Mouse (Mus musculus) adrenal gland, postnatal 36 days (tissue): ENCODE measurements around the gene Cdhr3. TPM values are rescaled to one million over a fixed set of nuclear protein-coding genes. Genes with fewer than 3 reads are reported as not detected.

Experiments used
- DNase-seq, 2 experiments: peaks; one replicate each; pipeline ENCODE4 v3.0.0; 2021; ENCODE audit warnings: mixed read lengths in 1 of 2
- long read RNA-seq, 2 experiments: library from polyadenylated mRNA; stranded (forward); transcript quantifications; one replicate each; pipeline ENCODE4 v2.0.0; 2021; ENCODE audit warnings: borderline sequencing depth in 2 of 2
- total RNA-seq, 2 experiments: library from RNA; stranded (reverse); gene quantifications; 2 replicates each; pipeline ENCODE4 v1.2.3; 2021

Cdhr3 gene
- total RNA-seq, result under 1 TPM in 1 of 2 experiments, not detected in 1; 0.10 TPM
- long read RNA-seq, experiment 1, result 0 reads
- long read RNA-seq, experiment 2, partial matches to known transcripts, result 1 of 1 reads
- long read RNA-seq, experiment 2, other reads (novel, unspliced or antisense), result 0 of 1 reads

DNA sequence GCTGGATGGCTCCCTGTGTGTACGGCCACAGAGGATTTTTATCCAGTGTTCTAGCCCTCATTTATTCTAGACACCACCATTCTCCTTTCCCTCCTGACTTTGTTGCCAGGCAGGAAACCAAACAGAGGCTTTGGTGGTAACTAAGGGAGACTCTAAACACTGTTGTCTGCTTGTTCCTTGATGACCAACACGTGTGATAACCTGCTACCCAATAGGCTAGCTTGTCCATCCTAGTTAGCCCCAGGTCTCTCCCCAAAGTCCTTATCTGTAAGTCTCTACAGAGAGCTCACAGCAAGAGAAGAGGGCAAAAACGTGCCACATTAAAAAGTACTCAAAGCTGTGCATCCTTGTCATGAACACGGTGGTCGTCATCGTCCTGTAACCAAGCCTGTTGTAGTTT lies at the start of gene Cdhr3:
Gene Cdhr3, minus strand, starts transcription at position 101 of the 400 bp plus-strand sequence.
- DNase-seq, result no peak

DNA sequence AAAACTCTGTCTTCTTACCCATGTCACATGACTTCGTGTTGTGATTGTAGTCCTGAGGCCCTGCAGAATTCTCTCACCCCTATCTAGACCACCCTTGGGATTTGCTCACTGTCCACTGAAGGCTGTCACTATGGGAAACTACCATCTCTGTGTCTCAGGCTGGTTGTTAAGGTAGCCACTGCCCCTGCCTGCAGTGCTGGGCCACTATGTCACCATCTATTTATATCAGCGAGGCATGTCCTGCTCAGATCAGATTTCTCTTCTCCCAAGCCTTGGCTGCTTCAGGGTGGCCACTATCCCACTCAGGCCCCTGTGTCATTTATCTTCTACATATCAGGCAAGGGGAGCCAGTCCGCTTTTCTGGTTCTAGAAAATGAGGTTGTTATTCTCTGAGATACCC lies 46.4 kb upstream of the Cdhr3 start:
- no peak for DNase-seq

DNA sequence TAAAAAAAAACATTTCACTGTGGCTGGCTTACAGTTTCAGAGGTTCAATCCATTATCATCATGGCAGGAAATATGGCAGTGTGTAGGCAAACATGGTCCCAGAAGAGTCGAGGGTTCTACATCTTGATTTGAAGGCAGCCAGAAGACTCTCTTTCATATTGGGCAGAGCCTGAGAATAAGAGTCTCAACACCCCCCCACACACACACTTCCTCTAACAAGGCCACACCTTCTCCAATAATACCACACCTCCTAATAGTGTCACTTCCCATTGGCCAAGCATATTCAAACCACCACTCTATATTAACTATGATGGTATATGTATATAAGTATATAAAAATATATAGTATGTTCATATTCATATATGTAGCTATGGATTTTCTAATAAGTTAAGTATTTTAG lies 45.2 kb upstream of the Cdhr3 start:
- DNase-seq, result no peak

DNA sequence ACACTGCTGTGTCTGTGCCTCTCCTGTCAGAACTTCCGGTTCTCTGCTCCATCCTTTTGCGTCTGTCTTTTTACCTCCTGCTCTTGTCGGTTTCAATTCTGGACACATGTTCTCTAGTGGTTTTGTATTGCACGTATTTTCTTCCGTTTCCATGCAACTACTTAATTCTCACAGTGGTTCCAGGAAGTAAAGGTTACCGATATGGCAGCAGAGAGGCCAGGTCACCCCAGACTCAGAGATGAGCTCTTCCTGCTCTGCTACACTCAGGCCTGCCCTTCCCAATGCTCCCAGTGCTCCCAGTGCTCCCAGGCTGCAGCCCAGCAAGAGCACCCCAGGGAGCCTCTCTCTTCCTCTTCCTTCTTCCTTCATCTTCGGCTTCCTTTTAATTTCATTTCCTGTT lies 39.1 kb upstream of the Cdhr3 start:
- DNase-seq, result no peak

DNA sequence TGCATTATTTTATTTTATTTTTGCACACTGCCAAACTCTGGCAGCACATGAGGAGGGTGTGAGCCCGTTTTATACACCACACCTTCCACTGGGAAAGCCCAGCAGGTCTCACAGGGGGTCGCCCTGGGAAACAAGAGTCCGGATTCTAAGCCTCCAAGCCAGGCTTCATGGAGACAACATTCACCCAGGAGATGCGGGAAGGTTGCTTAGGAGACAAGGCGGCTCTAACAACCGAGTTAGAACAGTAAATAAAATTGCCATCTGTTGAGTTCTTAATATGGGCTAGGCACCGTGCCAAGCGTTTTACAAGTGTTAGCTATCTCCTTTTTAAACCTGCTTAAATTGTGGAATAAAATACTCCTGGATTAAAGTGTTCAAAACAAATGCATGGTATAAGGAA lies 37.7 kb upstream of the Cdhr3 start:
- DNase-seq, result no peak

DNA sequence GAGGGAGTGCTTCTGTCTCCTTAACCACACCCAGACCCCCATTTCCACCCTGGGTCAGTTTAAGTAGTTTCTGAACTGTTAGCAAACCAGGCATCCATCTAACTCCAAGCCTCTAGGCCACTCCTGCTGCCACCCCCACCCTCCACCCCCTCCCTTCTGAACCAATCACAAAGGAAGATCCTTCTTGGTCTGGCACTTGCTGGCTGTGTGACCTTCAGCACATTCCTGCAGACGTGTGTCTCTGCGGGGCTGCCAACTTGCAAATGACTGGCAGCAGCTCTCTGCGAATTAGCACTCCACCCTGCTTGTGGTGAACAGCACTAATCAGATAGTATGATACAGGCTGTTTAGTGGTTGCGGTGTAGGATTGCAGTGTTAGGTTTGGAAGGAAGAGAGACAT lies 36.7 kb upstream of the Cdhr3 start:
- peak; percentile 40 to 46 for DNase-seq

DNA sequence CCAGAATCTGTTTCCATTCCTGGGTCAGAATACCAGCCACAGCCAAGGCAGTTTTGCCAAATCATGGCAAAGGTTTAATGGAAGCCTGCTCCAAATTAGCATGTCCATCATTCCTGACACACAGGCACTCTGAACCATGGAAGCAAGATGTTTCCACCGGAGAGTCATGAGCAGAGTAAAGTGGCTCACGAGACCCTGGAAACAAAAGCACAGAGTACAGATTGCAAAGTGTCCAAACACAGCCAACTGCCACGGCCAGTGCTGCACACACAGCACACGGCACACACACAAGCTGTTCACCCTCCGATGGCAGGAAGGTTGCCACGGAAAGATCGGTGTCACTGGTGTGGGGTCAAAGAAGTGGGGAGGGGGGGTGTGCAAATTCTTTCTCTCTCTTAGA lies 36.0 kb upstream of the Cdhr3 start:
- no peak for DNase-seq

DNA sequence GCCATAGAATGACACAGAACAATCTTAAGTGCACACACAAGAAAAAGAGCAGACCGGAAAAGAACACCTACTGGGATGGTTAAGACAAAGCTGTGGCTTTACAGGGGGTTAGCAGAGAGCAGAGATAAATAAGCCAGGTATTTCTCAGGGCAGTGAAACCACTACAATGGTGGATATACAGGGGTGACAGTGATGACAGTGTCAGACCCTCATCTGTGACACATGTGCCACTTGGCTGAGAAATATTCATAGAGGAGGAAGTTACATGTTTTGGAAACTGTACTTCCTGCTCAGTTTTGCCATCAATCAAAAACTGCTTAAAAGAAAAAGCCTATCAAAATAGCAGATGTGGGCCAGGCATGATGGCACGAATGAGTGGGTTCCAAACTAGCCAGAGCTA lies 35.4 kb upstream of the Cdhr3 start:
- DNase-seq, result no peak

DNA sequence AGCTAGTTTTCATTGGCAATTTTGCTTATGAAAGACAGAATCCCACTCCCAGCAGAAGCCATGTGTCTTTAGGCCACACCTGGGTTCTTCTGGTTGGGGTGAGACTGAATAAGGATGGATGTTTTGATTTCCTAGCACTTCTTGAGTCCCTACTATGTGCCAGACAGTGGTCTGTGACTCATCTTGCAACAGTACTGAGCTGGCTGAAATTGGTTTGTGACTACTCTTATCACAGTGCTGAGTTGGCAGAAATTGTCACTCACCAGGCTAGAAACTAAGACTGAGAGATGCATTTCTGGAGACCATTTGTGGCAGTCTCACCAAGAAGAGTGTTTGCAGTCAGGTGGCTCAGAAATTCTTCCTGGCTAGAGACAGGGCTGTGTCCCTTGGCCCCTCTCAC lies 33.6 kb upstream of the Cdhr3 start:
- no peak for DNase-seq

DNA sequence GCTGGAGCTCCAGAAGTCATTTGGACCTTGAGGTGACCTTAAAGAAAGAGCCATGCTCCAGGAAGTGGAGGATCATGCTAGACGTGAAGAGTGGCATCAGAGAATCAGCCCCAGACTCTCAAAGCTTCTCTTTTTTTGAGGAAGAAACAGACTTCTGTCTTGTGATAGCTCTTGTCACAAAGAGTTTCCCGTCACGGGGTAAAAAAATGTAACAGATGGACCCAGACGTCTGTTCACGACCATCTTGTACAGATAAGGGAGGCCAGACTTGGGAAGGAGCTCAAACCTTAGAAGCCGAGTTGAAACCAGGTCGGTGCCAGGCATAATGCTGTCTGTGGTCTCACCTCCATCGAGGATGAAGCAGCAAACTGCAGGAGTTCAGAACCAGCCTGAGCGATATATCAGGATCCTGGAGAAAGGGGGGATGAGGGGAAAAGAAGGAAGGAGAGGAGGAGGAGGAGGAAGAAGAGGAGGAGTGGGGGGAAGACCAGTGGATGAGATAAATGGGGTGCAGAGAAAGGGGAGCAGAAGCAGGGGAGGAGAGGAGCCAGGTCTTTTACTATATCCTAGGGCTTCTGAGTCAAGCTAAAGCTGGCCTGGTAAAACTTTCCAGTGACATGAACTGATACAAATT lies 33.0 kb upstream of the Cdhr3 start:
- no peak for DNase-seq

DNA sequence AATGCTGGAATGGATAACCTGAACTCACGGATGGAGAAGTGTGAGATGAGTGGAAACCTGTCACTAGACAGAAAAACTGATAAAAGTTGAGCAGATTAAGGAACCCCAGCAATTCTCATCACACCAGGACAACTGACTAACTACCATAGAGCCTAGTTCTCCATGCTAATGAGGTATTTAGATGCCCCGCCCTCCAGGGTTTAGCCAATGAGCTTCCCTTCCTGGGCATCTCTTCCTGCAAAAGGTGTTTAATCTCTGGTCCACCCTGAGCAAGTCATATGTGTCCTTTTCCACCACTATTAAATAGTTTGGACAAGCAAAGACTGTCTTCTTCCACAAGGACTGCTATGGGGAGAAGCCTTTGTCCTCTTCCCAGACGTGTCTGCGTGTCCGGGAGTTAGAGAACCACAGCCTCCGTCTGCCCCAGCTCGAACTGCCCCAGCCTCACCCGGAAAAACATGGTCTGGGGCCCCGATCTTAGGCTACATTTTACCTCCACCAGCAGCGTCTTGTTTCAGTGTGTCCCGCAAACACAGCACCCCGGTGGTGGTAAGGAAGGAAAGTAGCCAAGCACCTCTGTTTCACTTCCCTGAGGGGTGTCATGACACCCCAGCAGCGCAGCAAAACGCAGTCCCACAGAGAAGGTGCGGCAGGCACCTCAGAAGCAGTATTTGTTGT lies 26.1 kb upstream of the Cdhr3 start:
- no peak for DNase-seq

DNA sequence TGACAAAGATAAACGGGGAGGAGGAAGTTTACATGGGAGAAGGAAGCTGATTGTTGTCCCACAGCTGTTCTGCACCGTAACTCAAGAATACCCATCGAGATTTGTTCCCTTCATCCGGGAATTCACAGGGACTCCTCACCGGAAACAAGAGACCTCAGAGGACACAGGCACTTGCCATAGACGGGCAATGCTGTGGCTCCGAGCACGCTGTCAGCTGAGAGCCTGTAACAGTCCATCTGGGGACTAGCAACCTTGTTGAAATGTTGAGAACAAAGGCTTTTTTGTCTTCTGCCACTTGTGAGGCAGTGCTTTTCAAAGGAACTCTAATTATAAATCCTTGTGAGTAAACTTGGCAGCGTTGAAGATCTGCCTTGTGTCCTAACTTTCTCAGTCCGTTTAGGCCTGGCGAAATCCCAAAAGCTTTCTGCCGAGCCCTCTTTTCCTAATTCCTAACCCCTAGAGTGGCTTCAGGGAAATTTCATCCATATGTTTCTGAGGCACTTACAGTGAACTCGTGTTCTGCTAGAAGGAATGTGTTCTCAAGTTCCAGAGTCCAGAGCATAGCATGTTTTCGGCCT lies 18.3 kb upstream of the Cdhr3 start:
- DNase-seq, result peak; percentile 17 to 18

DNA sequence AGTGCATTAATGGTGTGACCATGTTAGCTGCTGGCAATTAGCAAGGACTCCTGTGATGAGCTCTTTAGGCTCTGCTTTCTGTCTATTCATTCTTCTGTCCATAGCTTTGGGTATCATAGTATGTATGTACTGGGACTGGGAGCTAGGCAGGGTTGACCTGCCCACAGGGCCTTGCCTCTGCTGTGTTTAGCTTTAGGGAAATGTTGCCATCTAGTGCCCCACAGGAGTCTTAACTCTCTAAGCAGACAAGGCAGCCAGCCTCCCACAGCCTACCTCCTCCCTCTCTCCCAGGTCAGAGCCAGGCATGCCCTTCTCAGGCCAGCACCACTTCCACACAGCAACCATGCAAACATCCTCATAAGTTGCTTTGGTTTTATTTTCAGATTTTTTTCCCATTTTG lies 16.9 kb upstream of the Cdhr3 start:
- DNase-seq, result peak; percentile 38 to 62

DNA sequence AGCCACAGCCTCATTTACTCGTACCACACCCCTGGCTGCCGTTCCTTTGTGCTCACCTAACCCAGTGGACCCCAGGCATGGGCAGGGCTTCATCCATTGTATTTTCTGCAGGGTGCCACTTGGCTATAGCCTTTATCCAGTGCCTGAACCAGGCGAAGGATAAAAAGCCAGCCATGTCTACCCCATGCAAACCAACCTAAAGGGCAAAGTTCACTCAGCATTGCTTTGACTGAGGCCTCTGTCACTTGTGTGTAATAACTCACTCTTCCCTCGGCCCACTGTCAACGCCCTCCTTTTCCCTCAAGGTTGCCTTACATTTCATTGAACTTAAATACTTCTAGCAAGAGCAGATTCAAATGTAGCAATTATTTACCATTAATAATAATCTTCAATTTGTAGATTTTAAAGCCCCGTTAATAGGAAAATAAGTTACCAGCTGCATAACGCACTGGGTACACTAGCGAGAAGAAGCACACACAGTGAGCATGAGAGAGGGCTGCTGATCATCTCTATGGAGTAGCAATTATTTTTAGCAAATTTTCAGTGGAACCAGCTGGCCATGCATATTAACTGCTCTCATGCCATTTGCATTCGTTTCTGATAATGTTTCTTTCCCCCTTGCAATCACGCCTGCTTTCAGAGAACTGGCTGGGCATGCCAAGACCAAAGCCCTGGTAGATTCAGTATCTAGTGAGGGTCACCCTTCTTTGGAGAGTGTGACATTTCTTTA lies 13.9 kb upstream of the Cdhr3 start:
- DNase-seq, result no peak

DNA sequence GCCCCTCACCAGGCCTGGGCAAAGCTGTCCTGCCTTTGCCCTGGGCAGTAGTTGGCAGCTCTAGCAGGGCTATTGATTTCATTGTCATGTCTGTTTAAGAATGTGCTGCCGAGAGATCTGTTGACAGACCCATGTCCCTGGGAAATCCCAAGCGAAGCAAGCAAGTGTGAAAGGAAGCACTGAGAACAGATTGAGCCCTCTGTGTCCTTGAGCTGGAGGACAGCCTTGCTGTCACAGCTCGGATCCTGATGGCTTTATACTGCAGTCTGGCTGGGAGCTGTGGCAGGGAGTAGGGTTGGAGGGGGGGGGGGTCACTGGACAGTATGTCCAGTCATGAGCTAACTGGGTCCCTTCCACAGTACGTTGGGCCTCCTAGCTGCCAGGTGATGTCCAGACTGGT lies 13.0 kb upstream of the Cdhr3 start:
- DNase-seq, result peak; percentile 28 to 64

DNA sequence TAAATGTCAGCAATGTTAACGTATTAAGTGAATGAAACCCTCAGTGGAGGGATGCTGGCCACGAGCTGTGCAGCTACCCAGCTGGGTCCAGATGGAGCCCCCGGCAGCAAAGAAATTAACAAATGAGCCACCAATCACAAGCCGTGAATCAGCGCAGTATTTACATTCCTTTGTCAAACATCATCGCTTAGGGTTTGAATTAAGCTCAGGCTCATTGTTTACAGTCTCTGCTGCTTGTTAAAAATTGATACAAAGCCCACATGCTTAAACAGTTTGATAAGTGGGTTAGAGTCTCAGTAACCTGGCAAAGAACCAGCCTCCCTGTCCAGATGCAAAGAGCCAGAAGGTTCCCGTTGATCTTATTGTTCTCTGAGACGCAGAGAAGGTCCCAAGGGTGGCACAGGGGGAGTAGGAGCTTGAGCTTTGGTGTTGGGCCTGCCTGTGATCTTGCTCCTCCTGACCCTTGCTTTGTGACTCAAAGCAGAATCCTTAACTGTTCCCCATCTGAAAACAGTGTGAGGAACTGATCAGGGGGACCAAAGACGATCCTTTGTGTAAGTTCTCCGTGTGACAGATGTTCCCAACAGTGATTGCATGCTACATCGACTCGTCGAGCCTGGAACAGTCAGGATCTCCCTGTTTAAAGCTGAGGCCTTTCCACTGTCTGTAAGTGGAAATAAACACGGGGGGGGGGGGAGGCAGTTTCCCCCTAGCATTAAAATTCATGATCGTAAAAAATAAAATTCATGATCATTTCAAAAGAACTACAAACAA lies 9.9 kb upstream of the Cdhr3 start:
- DNase-seq, result no peak

DNA sequence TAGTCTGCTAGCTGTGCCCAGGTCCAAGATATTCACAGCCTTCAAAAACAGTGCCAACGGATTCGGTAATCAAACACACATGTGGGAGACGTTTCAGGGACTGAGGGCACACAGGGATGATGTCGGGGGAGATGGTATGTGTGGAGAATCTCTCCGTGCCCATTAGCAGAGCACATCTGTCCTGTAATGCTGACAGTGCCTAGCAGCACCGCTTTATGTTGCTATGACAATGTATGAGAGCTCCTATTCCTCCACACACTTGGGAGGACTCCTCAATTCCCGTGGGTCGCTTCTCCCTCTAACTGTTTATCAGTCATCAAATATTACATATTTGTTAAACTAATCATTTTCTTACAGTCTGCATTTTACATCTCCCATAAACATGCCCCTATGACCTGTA lies 9.0 kb upstream of the Cdhr3 start:
- no peak for DNase-seq

DNA sequence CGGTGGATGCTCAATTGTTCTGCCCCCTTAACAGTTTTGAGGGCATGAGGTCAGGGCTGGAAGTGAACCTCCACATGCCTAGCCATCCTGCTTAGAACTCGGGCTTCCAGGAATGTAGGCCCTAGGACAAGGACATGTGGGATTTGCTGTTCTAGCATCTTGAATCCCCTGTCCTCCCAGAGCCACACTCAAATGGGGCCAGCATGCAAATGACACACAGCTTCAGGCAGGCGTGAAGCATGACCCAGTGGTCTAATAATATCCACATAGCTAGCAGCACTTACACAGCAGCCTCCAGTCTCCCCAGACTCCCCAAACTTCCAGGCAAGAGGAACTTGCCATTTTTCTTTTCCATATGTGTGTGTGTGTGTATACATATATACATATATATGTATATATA lies 3.3 kb upstream of the Cdhr3 start:
- no peak for DNase-seq

DNA sequence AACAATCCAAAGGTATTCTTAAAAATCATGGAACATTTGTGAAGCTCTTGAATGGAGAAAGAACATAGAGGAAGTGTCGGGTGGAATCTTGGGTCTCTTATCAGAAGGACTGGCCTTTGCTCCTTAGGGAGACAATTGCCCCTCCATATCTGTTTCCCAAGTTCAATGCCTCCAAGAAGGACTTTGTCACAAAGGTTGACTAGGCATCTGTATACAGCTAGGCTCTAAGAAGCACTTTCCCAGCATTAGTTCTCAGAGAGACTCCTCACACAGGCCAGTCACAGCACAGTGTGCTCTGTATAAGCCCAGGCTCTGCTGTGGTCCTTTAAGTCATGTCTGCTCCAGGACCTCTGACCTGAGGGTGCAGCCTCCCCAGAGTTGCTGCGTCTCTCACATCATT lies 479 bp downstream of the Cdhr3 start:
- DNase-seq, result no peak

DNA sequence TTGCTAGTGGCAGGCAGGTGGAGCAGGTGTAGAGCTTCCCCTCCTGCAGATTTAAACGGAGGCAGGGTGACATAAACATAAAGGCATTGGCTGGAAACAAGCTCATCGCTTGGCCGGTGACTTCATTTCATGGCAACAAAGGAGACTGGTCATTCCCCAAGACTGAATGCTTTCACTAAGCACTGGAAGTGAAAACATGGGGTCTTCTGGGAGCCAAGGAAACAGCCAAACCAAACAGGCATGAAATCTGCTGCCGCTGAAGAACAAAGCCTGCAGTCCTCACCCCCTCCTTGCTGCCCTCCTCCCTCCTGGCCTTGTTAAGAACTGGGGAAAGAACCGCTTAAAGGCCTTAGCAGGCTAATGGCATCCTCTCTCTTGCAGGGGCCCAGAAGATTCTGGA lies 6.5 kb downstream of the Cdhr3 start:
- DNase-seq, result no peak

DNA sequence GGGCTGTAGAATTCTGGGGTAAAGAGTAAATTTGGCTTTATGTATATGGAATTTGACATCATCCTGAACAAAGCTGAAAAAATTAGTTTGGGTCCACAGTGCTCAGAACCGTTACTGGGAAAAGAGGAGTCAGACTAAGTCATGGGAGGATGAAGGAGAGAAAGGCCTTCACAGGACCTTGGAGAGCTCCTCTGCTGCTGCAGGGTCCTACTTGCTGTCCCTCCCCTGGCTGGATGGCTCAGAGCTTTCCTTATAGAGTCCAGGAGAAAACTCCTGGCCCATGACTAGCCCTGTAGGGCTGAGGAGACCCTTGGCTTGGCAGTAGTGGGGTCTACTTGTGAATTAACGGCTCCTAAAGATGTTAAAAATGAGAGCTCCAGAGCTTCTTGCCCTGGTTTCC lies 8.0 kb downstream of the Cdhr3 start:
- peak; percentile 31 to 68 for DNase-seq

DNA sequence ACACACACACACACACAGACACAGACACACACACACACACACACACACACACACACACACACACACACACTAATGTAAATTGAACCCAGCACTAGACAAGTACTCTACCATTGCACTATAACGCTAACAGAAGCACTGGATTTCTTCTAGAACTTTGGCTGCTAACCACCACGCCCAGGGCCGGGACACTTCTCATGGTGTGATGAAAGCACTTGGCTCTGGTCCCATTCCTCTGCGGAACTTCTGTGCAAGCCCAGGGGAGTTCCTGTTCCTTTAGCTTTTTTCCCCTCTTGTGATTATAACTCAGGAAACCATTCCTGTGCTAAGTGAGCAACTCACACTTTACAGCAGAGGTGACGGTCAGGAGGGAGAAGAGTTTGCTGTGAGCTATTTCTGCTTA lies 9.3 kb downstream of the Cdhr3 start:
- DNase-seq, result peak; percentile 42 to 66
